Mouse (Mus musculus) midbrain, embryonic 16.5 days (tissue): ENCODE results near the gene Atf3. TPM values are rescaled to one million over a fixed set of nuclear protein-coding genes. Genes with fewer than 3 reads are reported as not detected.
A peak's percentile ranks its signal among the peaks of the same experiment; 100 is the strongest.

Source experiments
- ATAC-seq: fragments of 200-750 bp; cut with Nextera tagmentation; 2 replicates; pipeline ENCODE4 v1.8.0; 2017; ENCODE audit warnings: moderate TSS enrichment
- H3K27ac ChIP-seq: fragments of 300-500 bp; sonication (generic); 2 replicates; pipeline ENCODE4 v1.5.1; 2014; ENCODE audit warnings: mild to moderate bottlenecking, low read length, mixed read lengths
- H3K27me3 ChIP-seq: fragments of 300-500 bp; sonication (generic); 2 replicates; pipeline ENCODE4 v1.6.1; 2014; ENCODE audit warnings: low read depth, low read length, mixed read lengths; ENCODE audit not compliant: control insufficient read depth, insufficient read depth
- H3K36me3 ChIP-seq: fragments of 300-500 bp; sonication (generic); 2 replicates; pipeline ENCODE4 v1.6.1; 2014; ENCODE audit warnings: mild to moderate bottlenecking, low read length, moderate library complexity, mixed read lengths; ENCODE audit not compliant: control insufficient read depth, insufficient read depth
- H3K4me1 ChIP-seq: fragments of 300-500 bp; sonication (generic); 2 replicates; pipeline ENCODE4 v1.6.1; 2014; ENCODE audit warnings: mild to moderate bottlenecking, low read length, mixed read lengths; ENCODE audit not compliant: control insufficient read depth, insufficient read depth
- H3K4me2 ChIP-seq: fragments of 300-500 bp; sonication (generic); 2 replicates; pipeline ENCODE4 v1.6.1; 2014; ENCODE audit warnings: mild to moderate bottlenecking, low read length, mixed read lengths
- H3K4me3 ChIP-seq: fragments of 300-500 bp; sonication (generic); 2 replicates; pipeline ENCODE4 v1.5.1; 2014; ENCODE audit warnings: low read depth, mild to moderate bottlenecking, low read length, moderate library complexity, mixed read lengths
- H3K9ac ChIP-seq: fragments of 300-500 bp; sonication (generic); 2 replicates; pipeline ENCODE4 v1.6.1; 2014; ENCODE audit warnings: low read depth, low read length, mixed read lengths
- H3K9me3 ChIP-seq: fragments of 300-500 bp; sonication (generic); replicated peaks from 2 replicates; pipeline ENCODE4 v1.6.1; 2014; ENCODE audit warnings: mild to moderate bottlenecking, low read length, mixed read lengths; ENCODE audit not compliant: control insufficient read depth, poor library complexity, severe bottlenecking
- whole genome bisulfite sequencing: fragments of 180-500 bp; shearing (Covaris S2); extraction: QIAGEN DNeasy Blood & Tissue Kit; methylation state at CpG from one replicate; pipeline ENCODE4 v1.1.7; 2014; 5-methylcytosine and 5-hydroxymethylcytosine counted together
- polyA plus RNA-seq: library from polyadenylated mRNA; unstranded; fragments of >200 nt; fragmentation: Nextera tagmentation; extraction: Ambion mirVana; gene quantifications from 2 replicates; pipeline ENCODE4 v1.2.1, GENCODE M21; 2015

Atf3 gene
- polyA plus RNA-seq, 1 experiment from 2014 or later: 1.6 TPM

- WGBS: 1% methylated on average over 57 of the region's 57 CpGs
- peak overlapping the region; percentile 73 for H3K4me3 ChIP-seq
Measured at GRCm38 (mm10) chr1:191224302-191224980, 6.6 kb upstream of the Atf3 start.

GRCm38 (mm10) chr1:191223930-191224301 lies 6.1 kb upstream of the Atf3 start:
- H3K9ac ChIP-seq: peak overlapping the region; percentile 86
- H3K27me3 ChIP-seq: no peaks in the 10 kb centered on the region
- H3K27ac ChIP-seq: no peak overlapping the region
- ATAC-seq: peak; percentile 85
- WGBS: 53% methylated on average over 10 of the region's 10 CpGs
- H3K4me1 ChIP-seq: peaks cover 13% of the 10 kb centered on the region
- no peaks in the 10 kb centered on the region for H3K36me3 ChIP-seq
- H3K4me2 ChIP-seq: peak overlapping the region; percentile 92
- no peaks in the 10 kb centered on the region for H3K9me3 ChIP-seq
- peak overlapping the region; percentile 73 for H3K4me3 ChIP-seq

More at GRCm38 (mm10) chr1:191224302-191224980, 6.6 kb upstream of the Atf3 start:
- Histone ChIP-seq H3K27ac (peak overlapping the region; percentile 64; the same call in 1 of the 2 replicates), H3K4me1 (peaks cover 13% of the 10 kb centered on the region), H3K4me2 (peak overlapping the region; percentile 92), H3K9ac (peak overlapping the region; percentile 86), H3K36me3 (no peaks in the 10 kb centered on the region), H3K9me3 (no peaks in the 10 kb centered on the region), H3K27me3 (no peaks in the 10 kb centered on the region)
- peak; percentile 87 for ATAC-seq

- no peak overlapping the region for H3K27ac ChIP-seq
- WGBS: 90% methylated on average over 4 of the region's 4 CpGs
- ATAC-seq: no peak
Measured at GRCm38 (mm10) chr1:191222031-191222430, 4.2 kb upstream of the Atf3 start.

GRCm38 (mm10) chr1:191220588-191220987 lies 2.7 kb upstream of the Atf3 start:
- Histone ChIP-seq H3K27me3 (no peaks in the 10 kb centered on the region), H3K27ac (no peak overlapping the region), H3K4me1 (peaks cover 11% of the 10 kb centered on the region), H3K9me3 (no peaks in the 10 kb centered on the region), H3K4me3 (no peak overlapping the region), H3K4me2 (no peak overlapping the region), H3K36me3 (no peaks in the 10 kb centered on the region), H3K9ac (no peak overlapping the region)
- no peak for ATAC-seq
- WGBS: 70% methylated on average over 8 of the region's 8 CpGs

More at GRCm38 (mm10) chr1:191222031-191222430, 4.2 kb upstream of the Atf3 start:
- Histone ChIP-seq H3K4me3 (no peak overlapping the region), H3K27me3 (no peaks in the 10 kb centered on the region), H3K36me3 (no peaks in the 10 kb centered on the region), H3K9me3 (no peaks in the 10 kb centered on the region), H3K4me2 (no peak overlapping the region), H3K9ac (no peak overlapping the region), H3K4me1 (peaks cover 13% of the 10 kb centered on the region)

GRCm38 (mm10) chr1:191219748-191220147 lies 1.9 kb upstream of the Atf3 start:
- H3K4me2 ChIP-seq: no peak overlapping the region
- H3K9me3 ChIP-seq: no peaks in the 10 kb centered on the region
- no peak overlapping the region for H3K27ac ChIP-seq
- ATAC-seq: no peak
- H3K4me3 ChIP-seq: no peak overlapping the region
- H3K36me3 ChIP-seq: no peaks in the 10 kb centered on the region
- H3K27me3 ChIP-seq: no peaks in the 10 kb centered on the region
- H3K9ac ChIP-seq: no peak overlapping the region
- 83% methylated on average over 1 of the region's 1 CpGs for WGBS
- peaks cover 4% of the 10 kb centered on the region; the same call in 1 of the 2 replicates for H3K4me1 ChIP-seq

- Histone ChIP-seq H3K36me3 (no peaks in the 10 kb centered on the region), H3K27ac (no peak overlapping the region), H3K27me3 (no peaks in the 10 kb centered on the region), H3K4me2 (no peak overlapping the region), H3K4me1 (peaks cover under 1% of the 10 kb centered on the region; the same call in 1 of the 2 replicates), H3K9me3 (no peaks in the 10 kb centered on the region), H3K4me3 (no peak overlapping the region), H3K9ac (no peak overlapping the region)
- 83% methylated on average over 5 of the region's 5 CpGs for WGBS
- ATAC-seq: no peak
Measured at GRCm38 (mm10) chr1:191218583-191218982, 744 bp upstream of the Atf3 start.

GRCm38 (mm10) chr1:191215776-191216661 lies 1.8 kb downstream of the Atf3 start:
- no peak for ATAC-seq
- Histone ChIP-seq H3K4me3 (no peak overlapping the region), H3K36me3 (no peaks in the 10 kb centered on the region), H3K9ac (no peak overlapping the region), H3K4me1 (no peaks in the 10 kb centered on the region), H3K27ac (no peak overlapping the region), H3K27me3 (no peaks in the 10 kb centered on the region), H3K4me2 (peak overlapping the region; percentile 23; the same call in 1 of the 2 replicates), H3K9me3 (no peaks in the 10 kb centered on the region)
- 31% methylated on average over 19 of the region's 19 CpGs for WGBS

GRCm38 (mm10) chr1:191211096-191211495 lies 6.7 kb downstream of the Atf3 start:
- Histone ChIP-seq H3K4me1 (no peaks in the 10 kb centered on the region), H3K27ac (no peak overlapping the region), H3K9me3 (no peaks in the 10 kb centered on the region), H3K9ac (no peak overlapping the region), H3K4me3 (no peak overlapping the region), H3K4me2 (no peak overlapping the region), H3K27me3 (no peaks in the 10 kb centered on the region), H3K36me3 (no peaks in the 10 kb centered on the region)
- ATAC-seq: no peak
- WGBS: 35% methylated on average over 2 of the region's 2 CpGs

GRCm38 (mm10) chr1:191205791-191206190 lies 12.0 kb downstream of the Atf3 start:
- Histone ChIP-seq H3K4me2 (no peak overlapping the region), H3K9me3 (no peaks in the 10 kb centered on the region), H3K9ac (no peak overlapping the region), H3K4me1 (no peaks in the 10 kb centered on the region), H3K27ac (no peak overlapping the region), H3K4me3 (no peak overlapping the region), H3K36me3 (no peaks in the 10 kb centered on the region), H3K27me3 (no peaks in the 10 kb centered on the region)
- WGBS: 78% methylated on average over 5 of the region's 5 CpGs
- ATAC-seq: no peak
